Mouse (Mus musculus): ENCODE measurements around the gene Timeless. TPM values are rescaled to one million over a fixed set of nuclear protein-coding genes. Genes with fewer than 3 reads are reported as not detected.
A peak's percentile ranks its signal among the peaks of the same experiment; 100 is the strongest.
"Not testable (repeated sequence)": the region's sequence is repeated elsewhere in the genome, so short reads cannot be mapped to it uniquely, and the experiment has no call there.

The Timeless gene
- polyA plus RNA-seq, 1 experiment from 2014 or later = 17.8 TPM

DNA sequence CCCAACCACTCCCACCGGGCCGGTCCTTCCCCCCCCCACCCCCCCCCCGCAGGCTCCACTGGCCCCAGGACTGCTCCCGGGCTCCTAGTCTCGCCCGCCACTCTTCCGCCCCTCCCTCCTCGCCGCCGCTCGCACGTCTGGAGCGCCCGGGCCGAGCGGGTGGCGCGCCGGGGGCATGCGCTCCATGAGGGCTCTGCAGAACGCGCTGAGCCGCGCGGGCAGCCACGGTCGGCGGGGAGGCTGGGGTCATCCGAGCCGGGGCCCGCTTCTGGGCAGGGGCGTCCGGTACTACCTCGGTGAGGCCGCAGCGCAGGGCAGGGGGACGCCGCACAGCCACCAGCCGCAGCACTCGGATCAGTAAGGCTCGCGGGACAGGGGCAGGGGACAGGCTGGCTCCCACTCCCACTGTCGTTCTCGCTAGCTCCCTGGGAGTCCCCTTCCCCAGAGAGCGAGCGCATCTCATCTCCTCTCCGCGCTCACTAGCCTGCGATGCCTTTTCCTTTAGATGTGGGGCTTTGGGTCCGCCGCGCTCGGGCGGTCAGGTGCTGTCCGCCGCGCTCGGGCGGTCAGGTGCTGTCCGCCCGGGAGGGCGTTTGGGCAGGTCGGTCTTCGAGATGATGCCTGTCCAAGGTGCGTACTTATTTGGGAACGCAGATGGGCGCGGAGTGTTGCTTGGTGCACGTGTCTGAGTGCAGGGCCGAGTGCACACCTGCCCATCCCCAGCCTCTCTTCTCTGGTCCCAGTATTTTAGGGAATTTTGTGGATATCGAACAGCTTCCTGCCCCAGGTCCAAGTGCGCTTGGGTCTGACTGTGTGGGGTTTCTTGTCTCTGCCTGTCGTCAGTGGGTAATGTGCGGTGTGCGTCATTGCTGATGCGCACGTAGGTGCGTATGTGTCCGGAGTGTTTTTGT is 37.1 kb upstream of the Timeless start:
- H3K36me3 ChIP-seq (replicated peaks) = no peaks in the 10 kb centered on the region
- ATAC-seq (replicated peaks) = peak; percentile 91
- WGBS = under 1% methylated on average over 73 of the region's 79 CpGs
- H3K27ac ChIP-seq = 0 out of 2 replicates have a peak overlapping the region, but pooled peaks have one; percentile 24
- H3K4me2 ChIP-seq = peak overlapping the region; percentile 99
- H3K4me1 ChIP-seq = peaks cover 14% of the 10 kb centered on the region
- peaks cover 21% of the 10 kb centered on the region for H3K27me3 ChIP-seq (replicated peaks)
- peak overlapping the region; percentile 66 for H3K4me3 ChIP-seq
- H3K9ac ChIP-seq = peak overlapping the region; percentile 56
- H3K9me3 ChIP-seq = no peaks in the 10 kb centered on the region

GRCm38 (mm10) chr10:128201856-128202255 is 30.0 kb upstream of the Timeless start:
- no peak for ATAC-seq (replicated peaks)
- Histone ChIP-seq H3K27ac (no peak overlapping the region), H3K9ac (no peak overlapping the region), H3K9me3 (no peaks in the 10 kb centered on the region), H3K36me3 (replicated peaks) (no peaks in the 10 kb centered on the region), H3K27me3 (replicated peaks) (no peaks in the 10 kb centered on the region), H3K4me3 (no peak overlapping the region), H3K4me2 (no peak overlapping the region), H3K4me1 (no peaks in the 10 kb centered on the region)
- WGBS = 82% methylated on average over 6 of the region's 6 CpGs

DNA sequence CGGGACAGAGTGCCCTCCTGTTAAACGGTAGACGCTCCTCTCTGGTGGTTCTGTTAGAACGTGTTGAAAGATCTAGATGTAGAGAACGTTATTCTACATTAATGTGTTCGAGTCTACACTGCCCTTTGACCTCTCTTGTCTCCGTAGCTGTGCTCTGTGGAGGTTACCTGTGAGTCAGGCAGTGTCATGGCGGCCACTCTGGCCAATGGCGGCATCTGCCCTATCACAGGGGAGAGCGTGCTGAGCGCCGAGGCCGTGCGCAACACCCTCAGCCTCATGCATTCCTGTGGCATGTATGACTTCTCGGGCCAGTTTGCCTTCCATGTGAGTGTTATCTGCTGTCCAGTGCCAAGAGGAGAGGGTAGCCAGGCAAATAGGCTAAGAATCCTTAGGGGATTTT is 26.9 kb upstream of the Timeless start:
- H3K4me3 ChIP-seq = no peak overlapping the region
- H3K4me2 ChIP-seq = no peak overlapping the region
- no peaks in the 10 kb centered on the region for H3K9me3 ChIP-seq
- ATAC-seq (replicated peaks) = no peak
- H3K36me3 ChIP-seq (replicated peaks) = no peaks in the 10 kb centered on the region
- H3K9ac ChIP-seq = no peak overlapping the region
- no peak overlapping the region for H3K27ac ChIP-seq
- no peaks in the 10 kb centered on the region for H3K27me3 ChIP-seq (replicated peaks)
- WGBS = 87% methylated on average over 15 of the region's 15 CpGs
- no peaks in the 10 kb centered on the region for H3K4me1 ChIP-seq

DNA sequence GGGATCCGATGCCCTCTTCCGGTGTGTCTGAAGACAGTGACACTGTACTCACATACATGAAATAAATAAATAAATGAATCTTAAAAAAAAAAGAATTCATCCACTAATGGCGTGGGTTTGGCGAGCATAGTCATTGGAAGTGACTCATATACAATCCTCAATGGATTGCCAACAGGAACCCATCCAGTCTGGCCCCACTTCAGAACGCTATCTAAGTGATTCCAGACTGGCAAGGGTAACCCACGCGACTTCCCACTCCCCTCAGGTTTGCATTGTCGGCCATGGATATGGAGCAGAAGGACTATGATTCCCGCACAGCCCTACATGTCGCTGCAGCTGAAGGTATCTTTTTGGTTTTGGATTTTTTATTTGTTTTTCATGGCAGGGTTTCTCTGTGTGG is 23.5 kb upstream of the Timeless start:
- WGBS = 93% methylated on average over 10 of the region's 10 CpGs
- Histone ChIP-seq H3K9ac (no peak overlapping the region), H3K27me3 (replicated peaks) (no peaks in the 10 kb centered on the region), H3K27ac (no peak overlapping the region), H3K4me2 (no peak overlapping the region), H3K4me1 (peaks cover 13% of the 10 kb centered on the region), H3K4me3 (no peak overlapping the region), H3K36me3 (replicated peaks) (no peaks in the 10 kb centered on the region), H3K9me3 (no peaks in the 10 kb centered on the region)
- no peak for ATAC-seq (replicated peaks)

GRCm38 (mm10) chr10:128209311-128210009 is 22.4 kb upstream of the Timeless start:
- Histone ChIP-seq H3K4me1 (peaks cover 13% of the 10 kb centered on the region), H3K27me3 (replicated peaks) (no peaks in the 10 kb centered on the region), H3K4me3 (no peak overlapping the region), H3K9ac (no peak overlapping the region), H3K27ac (no peak overlapping the region), H3K4me2 (no peak overlapping the region), H3K36me3 (replicated peaks) (no peaks in the 10 kb centered on the region), H3K9me3 (no peaks in the 10 kb centered on the region)
- WGBS = 94% methylated on average over 11 of the region's 11 CpGs
- ATAC-seq (replicated peaks) = no peak

DNA sequence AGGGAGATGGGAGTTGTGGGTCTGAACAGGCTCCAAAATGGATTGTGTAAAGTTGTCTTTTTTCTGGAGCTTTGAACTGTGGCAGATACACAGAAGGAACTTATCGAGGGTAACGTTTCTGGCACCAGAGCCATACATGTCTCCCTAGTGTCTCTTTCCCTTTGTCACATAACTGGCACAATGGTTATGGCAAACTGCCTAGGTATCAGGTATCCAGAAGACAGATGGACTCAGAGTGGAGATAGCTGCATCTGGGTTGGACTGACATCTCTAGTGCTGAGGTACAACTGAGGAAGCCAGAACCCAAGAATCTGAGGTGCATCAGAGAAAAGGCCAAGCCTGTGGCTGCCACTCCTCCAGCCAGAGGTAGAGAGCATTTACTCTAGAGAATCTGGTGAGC is 21.7 kb upstream of the Timeless start:
- Histone ChIP-seq H3K27me3 (replicated peaks) (no peaks in the 10 kb centered on the region), H3K9ac (no peak overlapping the region), H3K36me3 (replicated peaks) (no peaks in the 10 kb centered on the region), H3K9me3 (no peaks in the 10 kb centered on the region), H3K4me2 (no peak overlapping the region), H3K27ac (no peak overlapping the region), H3K4me3 (no peak overlapping the region), H3K4me1 (peaks cover 13% of the 10 kb centered on the region)
- WGBS = 96% methylated on average over 2 of the region's 2 CpGs
- no peak for ATAC-seq (replicated peaks)

DNA sequence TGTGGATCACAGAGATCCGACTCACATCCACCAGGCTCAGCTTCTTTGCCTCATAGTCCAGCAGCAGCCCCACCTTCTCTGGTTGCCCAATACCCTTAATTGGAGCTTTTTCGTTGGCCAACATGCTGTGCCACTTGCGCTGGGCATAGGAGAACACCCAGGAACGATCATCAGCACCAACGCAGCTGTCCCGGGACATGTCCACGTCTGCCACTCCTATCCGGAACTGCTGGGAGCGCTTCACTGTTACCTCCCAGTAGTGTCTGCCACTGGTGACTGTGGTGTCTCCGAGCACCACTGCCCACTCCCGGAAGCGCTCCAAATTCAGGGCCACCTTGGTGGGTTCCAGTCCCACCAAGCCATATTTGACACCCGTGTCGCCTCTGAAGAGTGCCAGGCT is 20.9 kb upstream of the Timeless start:
- peak; percentile 52; the same call in 1 of the 2 replicates for ATAC-seq (replicated peaks)
- 25% methylated on average over 14 of the region's 14 CpGs for WGBS
- peak overlapping the region; percentile 94 for H3K4me2 ChIP-seq
- peak overlapping the region; percentile 68 for H3K4me3 ChIP-seq
- no peaks in the 10 kb centered on the region for H3K36me3 ChIP-seq (replicated peaks)
- no peaks in the 10 kb centered on the region for H3K9me3 ChIP-seq
- peak overlapping the region; percentile 54 for H3K9ac ChIP-seq
- no peaks in the 10 kb centered on the region for H3K27me3 ChIP-seq (replicated peaks)
- H3K4me1 ChIP-seq = peaks cover 13% of the 10 kb centered on the region
- H3K27ac ChIP-seq = peak overlapping the region; percentile 56; the same call in 1 of the 2 replicates

DNA sequence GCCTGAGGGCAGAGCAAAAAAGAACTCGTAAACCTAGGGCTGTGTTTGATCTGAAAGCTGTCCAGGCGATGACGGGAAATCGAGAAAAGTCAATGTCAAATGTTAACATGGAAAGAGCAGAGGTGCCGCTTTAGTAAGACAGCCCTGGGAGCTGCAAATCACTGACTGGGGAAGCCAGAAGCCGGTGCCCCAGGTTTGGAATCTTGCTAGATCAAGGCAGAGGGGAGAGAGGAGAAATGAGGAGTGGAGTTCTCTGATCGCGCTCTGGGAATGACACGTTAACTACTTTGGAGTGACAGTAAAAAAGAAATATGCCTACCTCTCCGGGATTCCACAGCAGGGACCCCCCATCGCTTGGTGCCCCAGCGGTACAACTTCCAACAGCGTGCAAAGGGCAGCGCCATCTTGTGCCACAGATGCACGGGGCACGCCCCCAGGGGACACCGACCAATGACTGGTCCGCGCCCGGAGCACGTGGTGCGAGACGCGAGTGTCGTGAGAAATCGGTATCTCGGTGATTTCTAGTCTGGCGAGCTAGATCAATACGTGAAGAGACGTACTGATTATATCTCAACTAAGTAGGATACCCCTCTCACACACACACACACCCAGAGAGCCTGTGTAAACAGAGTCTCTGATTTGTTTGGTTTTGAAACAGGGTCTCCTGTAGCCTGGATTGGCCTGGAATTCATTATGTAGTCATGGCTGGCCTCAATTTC is 20.3 kb upstream of the Timeless start, which contains the start of gene Spryd4:
TSS of gene Spryd4 (minus strand) at position 418 of the 719 bp plus-strand sequence.
- Histone ChIP-seq H3K27ac (peak within 1 kb of the TSS; percentile 70), H3K9me3 (no peaks in the 10 kb centered on the region), H3K4me2 (peak within 1 kb of the TSS; percentile 94), H3K36me3 (replicated peaks) (no peaks in the 10 kb centered on the region), H3K27me3 (replicated peaks) (no peaks in the 10 kb centered on the region), H3K4me1 (peaks cover 13% of the 10 kb centered on the region), H3K4me3 (peak within 1 kb of the TSS; percentile 68), H3K9ac (peak within 1 kb of the TSS; percentile 54)
- WGBS = under 1% methylated on average over 30 of the region's 30 CpGs
- peak; percentile 95 for ATAC-seq (replicated peaks)

DNA sequence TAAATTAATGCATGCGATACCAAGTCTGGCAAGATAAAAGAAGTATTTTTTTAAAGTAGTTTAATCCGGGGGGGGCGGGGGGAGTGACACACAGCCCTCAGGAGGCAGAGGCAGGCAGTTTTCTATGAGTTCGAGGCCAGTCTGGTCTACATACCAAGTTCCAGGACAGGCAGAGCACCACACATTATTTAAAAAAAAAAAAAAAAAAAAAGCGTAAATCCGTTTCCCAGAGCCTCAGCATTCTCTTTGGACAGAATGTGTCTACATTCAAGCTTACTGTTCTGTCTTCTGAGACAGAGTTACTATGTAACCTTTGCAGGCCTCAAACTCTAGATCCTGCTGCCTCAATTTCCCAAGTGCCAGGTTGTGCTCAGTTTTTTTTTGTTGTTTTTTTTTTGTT is 19.7 kb upstream of the Timeless start:
- Histone ChIP-seq H3K4me1 (peaks cover 13% of the 10 kb centered on the region), H3K27me3 (replicated peaks) (no peaks in the 10 kb centered on the region), H3K4me2 (peak overlapping the region; percentile 94), H3K9ac (peak overlapping the region; percentile 54; the same call in 1 of the 2 replicates), H3K4me3 (peak overlapping the region; percentile 68), H3K27ac (peak overlapping the region; percentile 70), H3K9me3 (no peaks in the 10 kb centered on the region), H3K36me3 (replicated peaks) (no peaks in the 10 kb centered on the region)
- peak; percentile 49; the same call in 1 of the 2 replicates for ATAC-seq (replicated peaks)
- WGBS = 46% methylated on average over 6 of the region's 6 CpGs

- Histone ChIP-seq H3K9ac (no peak overlapping the region), H3K27me3 (replicated peaks) (no peaks in the 10 kb centered on the region), H3K4me3 (peak overlapping the region; percentile 17), H3K4me2 (peak overlapping the region; percentile 50), H3K36me3 (replicated peaks) (no peaks in the 10 kb centered on the region), H3K9me3 (no peaks in the 10 kb centered on the region), H3K4me1 (peaks cover 13% of the 10 kb centered on the region), H3K27ac (no peak overlapping the region)
- WGBS = 1% methylated on average over 18 of the region's 18 CpGs
- ATAC-seq (replicated peaks) = no peak
Observed at GRCm38 (mm10) chr10:128212871-128213323, 19.0 kb upstream of the Timeless start.

- peaks cover 13% of the 10 kb centered on the region for H3K4me1 ChIP-seq
- not testable (repeated sequence) for H3K27me3 ChIP-seq (replicated peaks); H3K36me3 ChIP-seq (replicated peaks); H3K27ac ChIP-seq; H3K9me3 ChIP-seq; H3K4me3 ChIP-seq; ATAC-seq (replicated peaks); H3K9ac ChIP-seq; H3K4me2 ChIP-seq
- 90% methylated on average over 4 of the region's 4 CpGs for WGBS
Observed at GRCm38 (mm10) chr10:128214112-128214511, 17.8 kb upstream of the Timeless start.

GRCm38 (mm10) chr10:128214981-128215380 is 16.9 kb upstream of the Timeless start:
- Histone ChIP-seq H3K36me3 (replicated peaks) (no peaks in the 10 kb centered on the region), H3K27me3 (replicated peaks) (no peaks in the 10 kb centered on the region), H3K4me3 (no peak overlapping the region), H3K9me3 (no peaks in the 10 kb centered on the region), H3K4me1 (peaks cover 13% of the 10 kb centered on the region), H3K9ac (no peak overlapping the region), H3K27ac (no peak overlapping the region), H3K4me2 (no peak overlapping the region)
- WGBS = 90% methylated on average over 5 of the region's 5 CpGs
- no peak for ATAC-seq (replicated peaks)

Data from midbrain, embryonic 15.5 days (tissue).